Mouse (Mus musculus): ENCODE measurements around the gene Ppp1r3f.

Gene Ppp1r3f

DNA sequence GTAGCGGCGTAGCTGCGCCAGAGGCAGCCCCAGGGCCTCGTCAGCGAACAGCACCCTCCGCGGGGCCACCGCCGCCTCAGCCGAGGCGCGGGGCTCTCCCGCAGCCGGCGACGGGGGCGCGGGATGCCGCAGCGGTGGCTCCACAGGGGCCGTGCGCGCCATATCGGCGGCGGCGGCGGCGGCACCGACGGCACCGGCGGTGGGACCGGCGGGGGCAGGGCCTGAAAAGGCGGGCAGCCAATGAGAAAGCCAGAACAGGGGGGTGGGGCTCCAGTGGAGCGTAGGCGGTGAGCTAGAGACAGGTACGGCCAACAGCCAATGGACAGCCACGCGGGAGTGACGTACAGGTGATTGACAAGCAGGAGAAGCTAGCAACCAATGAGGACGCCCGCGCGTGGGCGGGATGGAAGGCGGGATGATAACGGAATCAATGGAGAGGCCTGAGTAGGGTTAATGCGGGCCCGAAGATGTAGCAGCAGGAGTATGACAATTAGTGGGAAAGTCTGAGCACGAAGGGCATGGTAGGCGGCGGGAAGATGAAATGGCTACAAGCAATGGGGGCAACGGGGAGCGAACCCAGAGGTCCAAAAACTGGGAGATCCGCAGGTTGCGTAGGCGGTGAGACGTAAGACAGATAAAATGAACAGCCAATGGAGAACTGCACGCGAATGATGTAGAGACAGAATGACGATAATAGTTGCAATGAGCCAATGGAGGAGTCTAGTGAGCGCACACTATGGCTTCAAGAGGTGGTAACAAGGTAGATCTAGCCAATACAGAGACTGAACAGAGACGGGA lies at the start of gene Ppp1r3f:
Gene Ppp1r3f (minus strand): TSS at position 197 of the 798 bp plus-strand sequence.
- DNase-seq: peak; percentile 95 to 97

DNA sequence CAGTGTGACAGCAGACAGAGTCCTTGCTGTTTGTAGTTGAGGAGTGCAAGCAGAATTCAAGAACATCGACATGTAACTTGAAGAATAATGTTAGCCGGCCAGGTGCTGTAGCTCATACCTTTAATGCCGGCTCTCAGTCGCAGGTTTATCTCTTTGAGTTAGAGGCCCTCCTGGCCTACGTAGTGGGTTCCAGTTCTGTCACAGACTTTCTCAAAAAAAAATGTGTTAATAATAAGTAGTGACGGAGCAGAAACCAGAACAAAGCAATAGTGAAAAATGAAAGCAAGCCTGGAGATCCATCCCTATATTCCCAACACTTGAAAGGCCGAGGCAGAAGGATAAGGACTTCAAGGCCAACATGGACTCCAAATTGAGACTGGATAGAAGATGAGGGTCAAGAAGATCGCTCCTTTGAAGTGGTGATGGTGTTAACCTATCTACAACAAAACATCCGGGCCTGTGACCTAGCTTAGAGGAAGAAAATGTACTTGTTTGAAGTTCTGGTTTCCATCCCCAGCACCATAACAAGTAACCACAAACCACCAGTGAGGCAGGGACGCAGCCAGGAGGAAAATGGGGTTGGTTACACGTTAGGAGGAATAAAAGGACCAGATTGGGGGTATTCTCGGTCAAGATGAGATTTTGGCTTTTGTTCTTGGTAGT lies 43.9 kb upstream of the Ppp1r3f start:
- DNase-seq: no peak

- DNase-seq: peak; percentile 44 to 52
Observed at GRCm38 (mm10) chrX:7610536-7611258, 36.6 kb upstream of the Ppp1r3f start.

DNA sequence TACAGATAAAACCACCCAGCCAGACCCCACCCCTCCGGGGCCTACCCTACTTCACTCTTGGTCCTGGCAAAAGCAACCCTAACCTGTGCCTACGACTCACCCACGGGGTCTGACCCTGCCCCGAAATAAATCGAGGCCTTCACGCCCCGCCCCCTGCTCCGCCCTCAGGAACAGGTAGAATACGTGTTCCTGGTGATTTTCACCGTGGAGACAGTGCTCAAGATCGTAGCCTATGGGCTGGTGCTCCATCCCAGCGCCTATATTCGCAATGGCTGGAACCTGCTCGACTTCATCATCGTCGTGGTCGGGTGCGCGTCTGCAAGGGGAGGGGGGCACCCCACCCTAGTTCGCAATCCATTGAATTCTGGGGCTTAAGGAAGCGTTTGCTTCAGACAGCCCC lies 36.0 kb upstream of the Ppp1r3f start:
- DNase-seq: peak; percentile 34 to 42

DNA sequence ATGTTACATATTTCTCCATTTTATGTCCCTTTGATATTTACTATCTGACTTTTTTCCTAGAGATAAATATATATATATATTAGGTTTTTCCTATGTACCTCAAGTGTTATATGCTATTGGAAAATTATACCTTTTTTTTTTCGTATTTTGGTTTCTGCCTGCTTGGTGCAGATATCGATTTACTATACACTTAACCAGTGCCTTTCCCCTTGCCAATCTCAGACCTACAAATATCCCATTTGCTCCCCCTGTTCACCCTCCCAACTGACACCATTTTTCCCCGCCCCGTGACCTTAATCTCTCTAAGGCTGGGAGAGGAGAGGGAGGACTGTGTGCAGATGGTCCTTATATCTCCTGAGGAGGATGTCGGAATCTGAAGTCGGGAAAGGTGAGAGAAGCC lies 32.7 kb upstream of the Ppp1r3f start, which contains the start of gene Cacna1f:
Gene Cacna1f (plus strand): TSS at position 301 of the 400 bp plus-strand sequence.
- DNase-seq: no peak

GRCm38 (mm10) chrX:7605575-7605941 lies 31.5 kb upstream of the Ppp1r3f start:
- DNase-seq: no peak

GRCm38 (mm10) chrX:7604879-7605574 lies 30.9 kb upstream of the Ppp1r3f start, which contains the start of gene Ccdc22:
Gene Ccdc22 (minus strand): TSS chrX:7605517.
- peak; percentile 87 to 89 for DNase-seq

- DNase-seq: no peak
Observed at GRCm38 (mm10) chrX:7604004-7604403, 29.9 kb upstream of the Ppp1r3f start.

DNA sequence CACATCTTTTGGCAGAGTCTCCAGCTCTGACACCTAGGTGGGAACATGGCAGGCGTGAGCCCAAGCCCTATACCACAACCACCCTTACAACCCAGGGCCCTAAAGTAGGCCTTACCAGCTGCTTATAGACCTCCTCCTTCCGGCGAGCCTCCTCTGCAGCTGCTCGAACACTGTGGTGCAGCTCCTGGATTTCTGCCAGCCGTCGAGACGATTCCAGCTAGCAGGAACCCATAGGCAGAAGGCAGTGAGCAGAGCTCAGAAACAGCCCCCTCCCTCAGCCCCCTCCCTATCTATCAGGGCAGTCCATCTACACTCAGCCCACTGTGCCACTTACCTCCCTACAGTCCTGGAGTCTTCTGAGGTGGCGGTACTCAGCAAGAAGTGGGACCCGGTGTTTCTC lies 21.3 kb upstream of the Ppp1r3f start:
- DNase-seq: peak; percentile 57 to 61

GRCm38 (mm10) chrX:7586356-7586755 lies 12.3 kb upstream of the Ppp1r3f start:
- no peak for DNase-seq

DNA sequence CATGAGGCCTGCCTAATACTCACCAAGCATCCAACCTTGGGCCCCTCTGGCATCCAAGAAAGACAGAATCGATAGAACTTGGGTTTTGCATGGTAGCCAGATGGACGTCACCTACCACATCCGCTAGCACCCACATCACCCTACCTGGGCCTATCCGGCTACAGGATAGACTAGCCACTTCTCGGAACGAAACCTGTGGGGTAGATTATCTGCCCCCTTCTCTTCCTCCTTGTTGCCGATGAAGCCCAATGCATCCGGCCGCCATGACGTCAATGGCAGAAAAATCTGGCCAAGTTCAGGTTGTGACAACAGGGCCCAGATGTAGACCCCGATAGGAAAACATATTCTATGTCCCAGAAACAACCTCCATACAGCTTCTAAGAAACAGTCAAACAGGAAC lies 9.8 kb upstream of the Ppp1r3f start:
- no peak for DNase-seq

- DNase-seq: no peak
Observed at GRCm38 (mm10) chrX:7581151-7581550, 7.1 kb upstream of the Ppp1r3f start.

GRCm38 (mm10) chrX:7574885-7575231 lies 775 bp upstream of the Ppp1r3f start:
- no peak for DNase-seq

DNA sequence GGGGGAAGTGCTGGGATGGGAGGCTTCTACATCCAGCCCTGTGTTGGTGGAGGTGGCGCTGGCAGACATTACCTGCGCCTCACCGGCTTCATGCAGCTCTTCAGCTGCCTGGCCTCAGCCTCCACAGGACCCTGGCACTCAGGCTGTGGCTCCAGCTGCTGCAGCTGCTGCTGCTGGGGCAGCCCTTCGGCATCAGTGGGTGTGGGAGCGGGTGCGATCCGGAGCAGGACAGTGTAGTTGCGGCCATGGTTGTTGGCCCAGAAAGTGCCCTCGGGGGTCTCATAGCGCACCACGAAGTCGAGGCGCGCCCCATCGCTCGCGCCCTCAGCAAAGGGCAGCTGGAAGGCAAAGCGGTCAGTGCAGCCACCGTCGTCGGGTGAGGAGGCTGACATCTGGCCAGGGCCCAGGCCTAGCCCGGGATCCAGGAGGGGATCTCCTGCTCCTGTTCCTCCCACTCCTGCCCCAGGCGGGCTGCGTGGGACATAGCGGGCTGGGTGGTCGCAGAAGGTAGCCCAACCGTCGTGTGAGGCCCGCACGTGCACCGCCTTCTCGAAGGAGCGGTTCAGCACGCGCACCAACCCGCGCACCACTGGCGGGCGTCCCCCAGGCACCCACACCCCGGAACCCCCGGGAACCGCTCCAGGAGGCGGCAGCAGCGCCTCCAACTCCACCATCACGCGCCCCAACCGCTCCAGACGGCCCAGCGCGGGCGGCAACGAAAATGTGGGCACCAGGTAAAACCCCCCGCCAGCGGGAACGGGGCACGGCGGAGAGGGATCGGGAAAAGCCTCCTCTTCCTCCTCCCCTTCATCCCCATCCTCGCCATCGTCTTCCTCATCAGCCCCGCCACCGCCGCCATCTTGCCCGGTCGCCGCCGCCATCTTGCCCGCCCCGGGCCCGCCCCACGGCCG lies 652 bp downstream of the Ppp1r3f start, which contains the start of gene Foxp3:
Gene Foxp3 (plus strand): TSS at position 469 of the 911 bp plus-strand sequence.
- DNase-seq: peak; percentile 74 to 77

DNA sequence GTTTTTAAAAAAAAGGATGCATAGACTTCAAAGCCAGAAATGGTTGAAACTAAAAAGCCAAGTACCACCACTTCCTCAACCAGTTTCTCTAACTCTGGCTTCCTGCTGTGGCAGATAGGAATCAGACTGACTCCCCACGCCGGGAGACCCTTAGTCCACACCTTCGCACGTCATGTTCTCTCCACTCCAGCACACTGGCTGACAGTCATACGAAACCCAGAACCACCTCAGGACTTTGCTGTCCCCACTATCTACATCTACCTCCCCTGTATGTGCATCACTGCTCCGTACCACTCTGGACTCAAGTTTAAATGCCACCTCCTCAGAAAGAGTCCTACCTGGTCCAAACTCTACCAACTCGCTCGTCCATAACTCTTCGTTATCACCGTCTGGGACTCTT lies 1.6 kb downstream of the Ppp1r3f start:
- no peak for DNase-seq

DNA sequence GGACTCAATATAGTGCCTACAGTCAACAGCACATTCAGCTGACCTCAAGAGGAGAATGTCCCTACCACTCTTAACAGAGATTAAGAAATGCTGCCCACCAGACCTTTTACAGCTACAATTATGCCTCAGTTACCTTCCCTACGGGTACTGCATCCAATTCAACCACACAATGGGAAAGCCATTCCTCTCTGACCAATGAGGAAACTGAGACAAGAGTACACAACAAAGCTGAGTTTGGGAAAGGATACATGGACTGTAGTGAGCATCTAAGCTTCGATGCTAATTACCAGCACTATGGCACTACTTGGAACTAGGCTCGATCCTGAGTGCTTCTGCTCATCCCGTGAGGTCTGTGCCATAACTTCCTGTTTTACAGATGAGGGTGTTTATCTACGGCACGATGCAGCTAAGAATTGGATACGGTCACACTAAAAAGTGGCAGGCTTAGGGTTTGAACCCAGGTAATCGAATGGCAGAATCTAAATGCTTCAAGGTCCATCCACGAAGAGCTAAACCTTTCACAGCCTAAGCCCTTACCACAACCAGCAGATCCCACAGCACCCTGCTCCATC lies 2.4 kb downstream of the Ppp1r3f start:
- DNase-seq: no peak

- peak; percentile 37 to 65 for DNase-seq
Observed at GRCm38 (mm10) chrX:7570481-7571175, 3.5 kb downstream of the Ppp1r3f start.

DNA sequence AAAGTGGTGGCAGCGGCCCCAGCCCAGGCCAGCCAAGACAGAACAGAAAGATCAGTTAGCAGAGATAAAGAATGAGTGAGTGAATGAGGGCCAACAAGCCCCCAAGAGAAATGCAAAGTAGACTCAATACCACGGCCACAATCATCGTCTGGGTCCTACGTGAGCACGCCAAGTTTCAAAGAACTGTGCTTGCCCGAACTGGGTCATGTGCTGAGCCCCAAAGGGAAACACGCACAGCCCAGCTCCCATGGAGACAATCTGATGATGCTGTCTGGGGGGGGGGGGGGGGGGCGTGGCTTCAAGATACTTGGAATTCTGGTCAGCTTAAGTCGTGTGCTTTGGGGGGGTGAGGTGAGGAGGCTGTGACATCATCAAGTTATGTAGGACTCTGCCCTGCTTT lies 6.6 kb downstream of the Ppp1r3f start:
- DNase-seq: no peak

DNA sequence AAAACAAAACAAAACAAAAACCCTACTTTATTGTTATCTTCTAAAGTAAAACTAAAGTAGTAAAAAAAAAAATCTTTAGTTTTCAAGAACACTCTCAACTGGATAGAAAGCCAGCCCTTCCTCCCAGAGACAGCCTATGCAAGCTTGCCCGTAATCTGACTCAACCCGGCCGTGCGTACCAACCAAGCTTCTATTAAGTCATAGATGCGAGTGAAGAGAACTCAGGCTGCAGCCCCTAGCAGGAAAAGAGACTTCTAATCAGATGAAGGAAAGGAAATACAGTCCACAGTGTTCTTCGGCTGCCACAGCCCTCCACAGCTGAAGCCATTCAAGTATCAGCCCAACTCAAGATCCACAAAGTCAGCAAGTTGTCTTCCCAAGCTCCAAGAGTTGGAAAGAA lies 7.7 kb downstream of the Ppp1r3f start:
- no peak for DNase-seq

DNA sequence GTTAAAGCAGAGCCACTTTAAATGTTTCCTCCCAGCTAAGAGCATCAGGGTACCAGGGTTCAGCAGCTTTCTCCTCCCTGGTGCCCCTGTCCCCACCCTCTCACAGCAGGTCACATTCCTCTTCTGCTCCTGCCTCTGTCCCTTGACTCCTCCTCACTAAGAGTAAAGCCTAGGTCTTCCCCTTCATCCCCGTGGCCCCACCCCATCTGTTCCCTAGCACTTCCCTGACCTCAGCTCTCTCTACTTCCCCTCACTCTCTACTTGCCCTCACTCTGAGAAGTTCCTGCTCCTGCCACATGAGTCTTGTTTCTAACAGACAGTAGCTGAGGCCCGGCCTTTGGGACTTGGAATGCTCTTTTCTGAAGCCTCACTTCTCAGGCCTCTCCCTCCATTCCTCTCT lies 11.0 kb downstream of the Ppp1r3f start:
- no peak for DNase-seq

DNA sequence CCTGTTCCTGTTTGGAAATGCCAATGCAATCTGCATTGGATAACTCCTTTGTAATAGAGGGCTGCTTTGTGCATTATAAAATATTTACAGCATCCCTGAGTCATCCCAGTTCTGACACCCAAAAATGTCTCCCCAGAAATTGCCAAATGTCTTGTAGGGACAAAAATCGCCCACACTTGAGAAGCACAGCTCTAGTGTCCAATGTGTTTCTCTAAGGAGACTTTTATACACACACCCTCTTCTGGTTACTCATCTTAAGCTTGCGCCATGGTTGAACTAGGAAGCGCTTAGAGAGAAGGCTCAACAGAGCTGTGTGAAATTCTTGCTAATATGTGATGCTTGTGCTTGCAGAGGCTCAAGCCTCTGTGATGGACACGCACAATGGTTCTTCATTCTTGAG lies 20.6 kb downstream of the Ppp1r3f start:
- DNase-seq: no peak

Data from cerebellum, postnatal 10 days (tissue).